Mouse (Mus musculus) bone marrow macrophage, adult 2 months (primary cell): Measurements from ENCODE around the gene Gm11214. TPM values are rescaled to one million over a fixed set of nuclear protein-coding genes. Genes with fewer than 3 reads are reported as not detected.

Experiments used
- H3K27ac ChIP-seq: 2 replicates; pipeline ENCODE4 v1.5.1; 2012; ENCODE audit warnings: low read depth, low read length; ENCODE audit not compliant: insufficient read depth
- H3K4me1 ChIP-seq: 2 replicates; pipeline ENCODE4 v1.6.1; 2012; ENCODE audit warnings: low read length; ENCODE audit not compliant: control insufficient read depth, insufficient read depth
- H3K4me3 ChIP-seq: 2 replicates; pipeline ENCODE4 v1.5.1; 2012; ENCODE audit warnings: mild to moderate bottlenecking, low read length, moderate library complexity; ENCODE audit not compliant: insufficient read depth
- CTCF ChIP-seq: IDR thresholded peaks from 2 replicates; pipeline ENCODE4 v1.5.1; 2012; ENCODE audit warnings: low read depth, mild to moderate bottlenecking, low read length, moderate library complexity
- POLR2A ChIP-seq: IDR thresholded peaks from 2 replicates; pipeline ENCODE4 v1.6.1; 2012; ENCODE audit warnings: mild to moderate bottlenecking, low read depth, low read length, borderline replicate concordance
- polyA plus RNA-seq: library from polyadenylated mRNA; stranded (reverse); fragments of >200 nt; gene quantifications from 2 replicates; pipeline ENCODE4 v1.2.4, GENCODE M21; 2012; ENCODE audit not compliant: missing spikeins, insufficient read depth, insufficient read length

The Gm11214 gene
- not detected in 2 replicates for polyA plus RNA-seq

GRCm38 (mm10) chr4:63663279-63663678 lies at the start of gene Gm11214:
Gene Gm11214 (minus strand): TSS chr4:63663379.
- Histone ChIP-seq H3K4me1 (peaks cover 2% of the 10 kb centered on the region; the same call in 1 of the 2 replicates), H3K27ac (no peak within 1 kb of the TSS), H3K4me3 (no peak within 1 kb of the TSS)
- TF ChIP-seq POLR2A (no peak), CTCF (no peak)

- Histone ChIP-seq H3K4me3 (no peak overlapping the region), H3K27ac (no peak overlapping the region), H3K4me1 (no peaks in the 10 kb centered on the region)
- no peak for TF ChIP-seq CTCF
- TF ChIP-seq POLR2A, result no peak
Observed at GRCm38 (mm10) chr4:63711886-63712285, 48.7 kb upstream of the Gm11214 start.

DNA sequence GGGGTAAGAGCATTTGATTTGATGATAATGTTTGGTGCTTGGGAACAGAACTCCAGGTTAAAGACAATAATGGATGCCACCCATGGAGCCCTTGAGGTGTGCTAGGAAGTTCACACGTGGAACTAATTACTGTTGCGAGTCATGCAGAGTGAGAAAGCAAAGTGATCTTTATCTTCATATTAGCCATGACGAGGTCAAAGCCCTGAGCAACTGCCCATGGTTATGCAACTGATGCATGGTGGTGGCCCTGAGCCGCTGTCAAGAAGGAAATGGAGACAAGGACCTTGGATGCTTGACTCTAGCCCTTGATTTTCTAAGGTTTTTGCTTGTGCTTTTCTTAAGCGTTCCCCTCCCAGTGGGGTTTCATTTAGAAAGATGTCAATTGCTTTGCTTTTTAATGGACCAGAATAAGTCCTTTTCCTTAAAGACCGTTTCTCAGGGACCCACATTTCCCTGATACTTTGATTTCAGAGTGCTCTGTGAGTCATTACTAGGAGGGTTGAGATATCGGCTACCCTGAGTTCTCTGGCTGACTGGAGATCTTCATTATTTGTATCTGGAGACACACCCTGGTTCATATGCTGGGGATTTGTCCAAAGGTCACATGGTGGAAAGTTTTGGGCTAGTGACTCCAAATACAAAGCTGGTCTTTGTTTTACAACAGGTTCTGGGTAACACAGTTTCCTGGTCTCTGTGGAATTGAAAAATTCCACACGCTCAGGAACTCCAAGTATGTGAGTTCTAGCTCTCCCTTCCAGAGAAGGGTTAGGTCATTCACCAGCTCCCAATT lies 47.4 kb upstream of the Gm11214 start:
- no peak for TF ChIP-seq CTCF
- TF ChIP-seq POLR2A, result no peak
- Histone ChIP-seq H3K4me3 (no peak overlapping the region), H3K4me1 (no peaks in the 10 kb centered on the region), H3K27ac (no peak overlapping the region)

GRCm38 (mm10) chr4:63706279-63706971 lies 43.2 kb upstream of the Gm11214 start:
- Histone ChIP-seq H3K27ac (no peak overlapping the region), H3K4me3 (no peak overlapping the region), H3K4me1 (no peaks in the 10 kb centered on the region)
- TF ChIP-seq CTCF, result no peak
- no peak for TF ChIP-seq POLR2A

DNA sequence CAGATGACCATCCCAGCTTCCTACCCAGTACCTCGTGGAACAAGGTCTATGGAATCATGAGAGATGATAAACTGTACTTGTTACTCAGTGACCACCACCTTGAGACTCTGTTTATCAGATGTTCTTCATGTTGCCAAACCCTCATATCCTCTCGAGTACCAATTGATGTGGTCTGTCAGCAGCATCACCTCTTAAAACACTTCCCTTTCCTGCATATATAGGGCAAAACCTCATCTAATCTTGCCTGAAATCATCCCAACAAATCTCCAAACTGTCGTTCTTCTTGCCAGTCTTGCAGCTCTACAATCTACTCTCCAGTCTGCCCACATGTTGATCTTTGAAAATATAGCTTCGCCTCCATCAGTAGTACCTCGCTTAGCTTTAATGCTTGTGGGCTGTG lies 41.1 kb upstream of the Gm11214 start:
- TF ChIP-seq CTCF (no peak), POLR2A (no peak)
- H3K27ac ChIP-seq, result no peak overlapping the region
- H3K4me3 ChIP-seq, result no peak overlapping the region
- H3K4me1 ChIP-seq, result no peaks in the 10 kb centered on the region

GRCm38 (mm10) chr4:63703686-63704085 lies 40.5 kb upstream of the Gm11214 start:
- Histone ChIP-seq H3K4me3 (no peak overlapping the region), H3K4me1 (no peaks in the 10 kb centered on the region), H3K27ac (no peak overlapping the region)
- TF ChIP-seq POLR2A, result no peak
- TF ChIP-seq CTCF, result no peak

GRCm38 (mm10) chr4:63702006-63702704 lies 39.0 kb upstream of the Gm11214 start:
- H3K4me1 ChIP-seq, result no peaks in the 10 kb centered on the region
- H3K27ac ChIP-seq, result no peak overlapping the region
- TF ChIP-seq POLR2A, result no peak
- no peak overlapping the region for H3K4me3 ChIP-seq

DNA sequence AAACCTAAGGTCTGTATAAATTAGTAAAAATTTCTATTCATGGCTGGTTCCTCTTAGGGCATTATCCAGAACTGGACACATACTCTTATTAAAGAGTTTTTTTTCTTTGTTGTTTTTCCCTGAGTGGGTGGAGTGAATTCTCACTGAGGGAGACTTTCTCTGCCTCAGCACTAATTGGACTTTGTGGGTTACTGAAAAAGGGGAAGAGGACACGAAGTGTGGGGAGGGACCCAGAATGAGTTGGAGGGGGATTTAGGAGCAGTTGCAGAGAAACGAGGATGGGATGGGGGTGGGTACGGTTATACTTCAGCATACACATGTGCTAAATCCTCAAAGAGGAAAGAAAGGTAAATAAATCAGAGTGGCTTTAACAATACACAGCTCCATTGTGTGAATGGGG lies 36.6 kb upstream of the Gm11214 start:
- H3K27ac ChIP-seq, result no peak overlapping the region
- no peak for TF ChIP-seq CTCF
- no peak for TF ChIP-seq POLR2A
- no peak overlapping the region for H3K4me3 ChIP-seq
- H3K4me1 ChIP-seq, result no peaks in the 10 kb centered on the region

GRCm38 (mm10) chr4:63696921-63697320 lies 33.7 kb upstream of the Gm11214 start:
- H3K27ac ChIP-seq, result no peak overlapping the region
- TF ChIP-seq POLR2A (no peak), CTCF (no peak)
- no peak overlapping the region for H3K4me3 ChIP-seq
- no peaks in the 10 kb centered on the region for H3K4me1 ChIP-seq

GRCm38 (mm10) chr4:63692351-63692750 lies 29.2 kb upstream of the Gm11214 start:
- Histone ChIP-seq H3K27ac (no peak overlapping the region), H3K4me1 (no peaks in the 10 kb centered on the region), H3K4me3 (no peak overlapping the region)
- TF ChIP-seq POLR2A, result no peak
